ENCODE assay signal across 25 mouse cellular contexts in the genomic region with DNA sequence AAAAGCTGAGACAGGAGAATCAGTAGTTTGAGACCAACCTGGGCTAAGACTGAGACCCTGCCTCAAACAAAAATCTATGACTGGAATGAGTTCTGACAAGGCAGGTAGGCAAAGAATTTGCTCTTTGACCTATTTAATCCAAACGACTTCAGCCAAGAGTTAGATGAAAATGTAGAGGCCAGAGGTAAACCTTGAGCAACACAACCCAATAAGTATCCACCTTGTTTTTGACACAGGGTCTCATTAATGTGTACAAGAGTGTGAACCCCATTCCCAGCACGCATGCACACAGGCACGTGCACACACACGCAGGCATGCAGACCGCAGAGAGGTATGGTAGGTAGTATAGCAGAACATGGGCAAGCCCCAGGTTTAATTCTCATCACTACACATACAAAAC.
"Had no signal": no experiment of that assay in that cellular context is flagged by ENCODE, and none has a peak within 500 bp of the region (broad histone marks: within the 10 kb centered on the region; RNA-seq: fewer than 3 reads in every experiment).

No protein-coding gene starts in this region.

- H3K9ac ChIP-seq: heart, embryonic 13.5 days; heart, embryonic 15.5 days; hindbrain, embryonic 13.5 days; hindbrain, embryonic 15.5 days; kidney, embryonic 15.5 days; limb, embryonic 13.5 days; limb, embryonic 15.5 days; liver, embryonic 13.5 days had no signal

- H3K9me3 ChIP-seq: heart, embryonic 13.5 days; heart, embryonic 15.5 days; hindbrain, embryonic 13.5 days; hindbrain, embryonic 15.5 days; kidney, embryonic 15.5 days; limb, embryonic 13.5 days; limb, embryonic 15.5 days; liver, embryonic 13.5 days had no signal

- H3K36me3 ChIP-seq: heart, embryonic 13.5 days; heart, embryonic 15.5 days; hindbrain, embryonic 13.5 days; hindbrain, embryonic 15.5 days; limb, embryonic 15.5 days had no signal

- H3K4me3 ChIP-seq: heart, adult 2 months; heart, embryonic 13.5 days; heart, embryonic 15.5 days; hindbrain, embryonic 13.5 days; hindbrain, embryonic 15.5 days; kidney, embryonic 15.5 days; limb, embryonic 13.5 days; limb, embryonic 15.5 days; liver, embryonic 13.5 days had no signal

- H3K4me1 ChIP-seq: hindbrain, embryonic 15.5 days; kidney, embryonic 15.5 days; limb, embryonic 13.5 days had no signal

- DNase-seq: gastrocnemius, postnatal 14 days; gastrocnemius, postnatal 36 days; heart, adult 2 months; heart, postnatal 14 days; heart, postnatal 36 days; kidney, adult 11 months; kidney, adult 2 months; kidney, adult 9 months; kidney, postnatal 14 days; kidney, postnatal 36 days; layer of hippocampus, adult 9-11 months; layer of hippocampus, postnatal 36 days; left cerebral cortex, postnatal 4 days; liver, embryonic 13.5 days had no signal

- ATAC-seq: hindbrain, postnatal 0 days; intestine, embryonic 16.5 days had no signal

- H3K27ac ChIP-seq: heart, adult 2 months; heart, embryonic 13.5 days; heart, embryonic 15.5 days; hindbrain, embryonic 13.5 days; hindbrain, embryonic 15.5 days; hindbrain, postnatal 0 days; kidney, embryonic 15.5 days; kidney, postnatal 0 days; limb, embryonic 13.5 days; limb, embryonic 15.5 days; liver, embryonic 13.5 days had no signal

- H3K4me2 ChIP-seq: heart, embryonic 11.5 days; heart, embryonic 13.5 days; heart, embryonic 15.5 days; hindbrain, embryonic 13.5 days; hindbrain, embryonic 15.5 days; kidney, embryonic 15.5 days; limb, embryonic 13.5 days; limb, embryonic 15.5 days; liver, embryonic 13.5 days had no signal

- H3K27me3 ChIP-seq: heart, embryonic 13.5 days; heart, embryonic 15.5 days; hindbrain, embryonic 13.5 days; hindbrain, embryonic 15.5 days; kidney, embryonic 15.5 days; limb, embryonic 13.5 days; limb, embryonic 15.5 days; liver, embryonic 13.5 days had no signal
